Mouse (Mus musculus): ENCODE measurements around the gene Zbtb40. TPM values are rescaled to one million over a fixed set of nuclear protein-coding genes. Genes with fewer than 3 reads are reported as not detected.

The Zbtb40 gene
- polyA plus RNA-seq (2012; ENCODE audit: low replicate concordance): 11.9 and 12.2 TPM in 2 replicates

GRCm38 (mm10) chr4:137048550-137049032 is at the start of gene Zbtb40:
Gene Zbtb40, minus strand, starts transcription at chr4:137048801.

GRCm38 (mm10) chr4:136956751-136957446 is 91.7 kb downstream of the Zbtb40 start, which contains the start of gene Epha8:
Gene Epha8, minus strand, starts transcription at chr4:136956816.

Other genes starting within 250 kb of the Zbtb40 start
- gene Ephb2, start 212.8 kb downstream of the Zbtb40 start, polyA plus RNA-seq (2012; ENCODE audit: low replicate concordance): 0.10 and 0.13 TPM in 2 replicates
- 355 and 456 TPM in 2 replicates for gene C1qb, start 162.6 kb downstream of the Zbtb40 start, polyA plus RNA-seq (2012; ENCODE audit: low replicate concordance)
- gene C1qc, start 155.7 kb downstream of the Zbtb40 start, polyA plus RNA-seq (2012; ENCODE audit: low replicate concordance): 763 and 882 TPM in 2 replicates
- gene C1qa, start 150.0 kb downstream of the Zbtb40 start, polyA plus RNA-seq (2012; ENCODE audit: low replicate concordance): 538 and 664 TPM in 2 replicates
- gene Epha8, start 92.0 kb downstream of the Zbtb40 start, polyA plus RNA-seq (2012; ENCODE audit: low replicate concordance): 0.05 and 0.42 TPM in 2 replicates
- 0.04 TPM in 1 of 2 replicates, not detected in the other for gene Wnt4, start 228.7 kb upstream of the Zbtb40 start, polyA plus RNA-seq (2012; ENCODE audit: low replicate concordance)